Mouse (Mus musculus) limb, embryonic 13.5 days (tissue): Measurements from ENCODE around the gene Rnf214. TPM values are rescaled to one million over a fixed set of nuclear protein-coding genes. Genes with fewer than 3 reads are reported as not detected.

Experiments used
- ATAC-seq: fragments of 200-750 bp; cut with Nextera tagmentation; 2 replicates; pipeline ENCODE4 v1.8.0; 2017; ENCODE audit warnings: low read depth, moderate number of reproducible peaks, moderate TSS enrichment; ENCODE audit not compliant: low FRiP score
- H3K27ac ChIP-seq: fragments of 300-500 bp; sonication (generic); 2 replicates; pipeline ENCODE4 v1.5.1; 2015; ENCODE audit warnings: inconsistent platforms, mild to moderate bottlenecking, moderate library complexity
- H3K27me3 ChIP-seq: fragments of 300-500 bp; sonication (generic); 2 replicates; pipeline ENCODE4 v1.6.1; 2015; ENCODE audit warnings: mild to moderate bottlenecking, inconsistent platforms
- H3K36me3 ChIP-seq: fragments of 300-500 bp; sonication (generic); 2 replicates; pipeline ENCODE4 v1.6.1; 2015; ENCODE audit warnings: inconsistent platforms, mild to moderate bottlenecking, moderate library complexity
- H3K4me1 ChIP-seq: fragments of 300-500 bp; sonication (generic); 2 replicates; pipeline ENCODE4 v1.6.1; 2015; ENCODE audit warnings: inconsistent platforms
- H3K4me2 ChIP-seq: fragments of 300-500 bp; sonication (generic); replicated peaks from 2 replicates; pipeline ENCODE4 v1.6.1; 2015; ENCODE audit warnings: inconsistent platforms, mild to moderate bottlenecking, moderate library complexity
- H3K4me3 ChIP-seq: fragments of 300-500 bp; sonication (generic); 2 replicates; pipeline ENCODE4 v1.5.1; 2015; ENCODE audit warnings: moderate library complexity, mild to moderate bottlenecking, inconsistent platforms
- H3K9ac ChIP-seq: fragments of 300-500 bp; sonication (generic); 2 replicates; pipeline ENCODE4 v1.6.1; 2015; ENCODE audit warnings: mild to moderate bottlenecking, inconsistent platforms
- H3K9me3 ChIP-seq: fragments of 300-500 bp; sonication (generic); 2 replicates; pipeline ENCODE4 v1.6.1; 2016; ENCODE audit warnings: inconsistent platforms
- WGBS: fragments of 180-500 bp; shearing (Covaris S2); methylation state at CpG from one replicate; pipeline ENCODE4 v1.1.7; 2015; 5-methylcytosine and 5-hydroxymethylcytosine counted together
- polyA plus RNA-seq: library from polyadenylated mRNA; unstranded; fragments of >200 nt; fragmentation: Nextera tagmentation; extraction: Ambion mirVana; gene quantifications from 2 replicates; pipeline ENCODE4 v1.2.1, GENCODE M21; 2015

Rnf214 gene
- polyA plus RNA-seq, 1 experiment from 2014 or later, result 70.6 TPM

DNA sequence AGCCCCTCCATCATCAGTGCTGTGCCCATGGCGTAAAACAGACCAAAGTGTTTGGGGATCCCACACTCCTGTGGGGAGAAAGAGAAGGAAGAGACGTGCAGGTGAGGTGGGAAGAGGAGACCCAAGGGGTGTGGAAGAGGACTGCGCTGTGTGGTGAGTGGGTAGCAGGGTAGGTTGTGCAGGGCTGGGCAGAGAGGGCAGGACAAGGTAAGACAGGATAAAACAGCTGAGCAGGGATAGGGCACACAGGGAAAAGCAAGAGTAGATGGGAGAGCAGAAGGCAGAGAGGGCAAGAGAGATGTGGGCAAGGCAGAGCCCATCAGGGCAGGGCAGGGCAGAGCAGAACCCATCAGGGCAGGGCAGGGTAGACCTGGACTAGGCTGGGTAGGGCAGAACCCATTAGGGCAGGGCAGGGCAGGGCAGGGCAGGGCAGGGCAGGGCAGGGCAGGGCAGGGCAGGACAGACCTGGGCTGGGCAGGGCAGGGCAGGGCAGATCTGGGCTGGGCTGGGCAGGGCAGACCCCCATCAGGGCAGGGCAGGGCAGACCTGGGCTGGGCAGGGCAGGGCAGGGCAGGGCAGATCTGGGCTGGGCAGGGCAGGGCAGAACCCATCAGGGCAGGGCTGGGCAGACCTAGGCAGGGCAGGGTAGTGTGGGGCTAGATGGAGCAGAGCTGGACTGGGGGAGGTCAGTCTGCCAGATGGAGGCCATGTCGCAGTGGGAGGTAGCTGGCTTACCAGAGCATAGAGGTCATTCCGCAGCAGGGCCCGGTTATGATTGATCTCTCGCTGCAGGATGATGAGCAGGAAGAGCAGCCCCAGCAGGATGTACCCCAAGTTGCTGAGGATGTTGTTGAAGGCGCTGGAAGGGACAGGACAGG is 37.2 kb upstream of the Rnf214 start:
- Histone ChIP-seq H3K4me1 (no peaks in the 10 kb centered on the region), H3K36me3 (peaks cover 94% of the 10 kb centered on the region), H3K27me3 (no peaks in the 10 kb centered on the region), H3K4me2 (no peak overlapping the region), H3K9me3 (no peaks in the 10 kb centered on the region), H3K27ac (no peak overlapping the region), H3K4me3 (no peak overlapping the region), H3K9ac (no peak overlapping the region)
- no peak for ATAC-seq
- whole genome bisulfite sequencing, result 92% methylated on average over 8 of the region's 8 CpGs

DNA sequence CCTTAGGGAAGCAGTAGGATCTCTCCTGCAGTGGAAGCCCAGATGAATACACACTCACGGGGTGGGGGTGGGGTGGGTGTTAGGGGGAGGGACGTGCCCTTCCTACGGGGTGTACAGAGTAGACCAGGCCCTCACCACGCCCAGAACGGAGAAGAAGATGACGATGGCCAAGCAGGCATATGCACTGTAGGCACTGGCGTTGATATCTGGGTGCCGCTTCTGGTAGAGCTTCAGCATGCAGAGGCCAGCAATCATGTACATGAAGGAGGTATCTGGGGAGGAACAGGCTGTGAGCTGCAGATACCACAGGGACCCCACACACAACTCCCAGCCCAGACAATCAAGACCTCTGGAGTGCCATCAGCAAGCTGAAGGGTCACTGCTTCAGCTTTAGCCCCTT is 36.2 kb upstream of the Rnf214 start:
- Histone ChIP-seq H3K36me3 (peaks cover 94% of the 10 kb centered on the region), H3K4me1 (no peaks in the 10 kb centered on the region), H3K9ac (no peak overlapping the region), H3K27me3 (no peaks in the 10 kb centered on the region), H3K27ac (no peak overlapping the region), H3K4me3 (no peak overlapping the region), H3K4me2 (no peak overlapping the region), H3K9me3 (no peaks in the 10 kb centered on the region)
- WGBS, result 91% methylated on average over 8 of the region's 8 CpGs
- ATAC-seq, result no peak

DNA sequence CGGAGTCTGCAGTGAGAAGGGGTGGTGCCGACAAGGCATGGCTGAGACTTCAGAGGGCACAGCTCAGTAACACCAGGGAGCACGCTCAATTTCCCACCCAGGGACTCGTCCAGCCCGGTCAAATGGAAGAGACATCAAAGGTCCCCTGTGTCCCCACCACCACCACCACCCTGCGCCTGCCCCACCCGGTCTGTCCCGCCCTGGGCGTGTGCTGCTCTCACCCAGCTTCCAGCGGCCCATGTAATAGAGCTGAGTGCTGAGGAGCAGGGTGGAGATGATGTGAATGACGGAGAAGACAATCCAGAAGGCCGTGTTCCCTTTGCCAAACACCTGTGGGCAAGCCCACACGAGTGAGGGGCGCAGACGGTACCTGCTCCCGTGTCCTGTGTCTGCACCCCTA is 35.8 kb upstream of the Rnf214 start:
- no peak overlapping the region for H3K27ac ChIP-seq
- no peak overlapping the region for H3K4me2 ChIP-seq
- no peaks in the 10 kb centered on the region for H3K9me3 ChIP-seq
- H3K27me3 ChIP-seq, result no peaks in the 10 kb centered on the region
- 93% methylated on average over 16 of the region's 16 CpGs for WGBS
- H3K4me3 ChIP-seq, result no peak overlapping the region
- ATAC-seq, result no peak
- H3K9ac ChIP-seq, result no peak overlapping the region
- peaks cover 91% of the 10 kb centered on the region for H3K36me3 ChIP-seq
- H3K4me1 ChIP-seq, result no peaks in the 10 kb centered on the region

DNA sequence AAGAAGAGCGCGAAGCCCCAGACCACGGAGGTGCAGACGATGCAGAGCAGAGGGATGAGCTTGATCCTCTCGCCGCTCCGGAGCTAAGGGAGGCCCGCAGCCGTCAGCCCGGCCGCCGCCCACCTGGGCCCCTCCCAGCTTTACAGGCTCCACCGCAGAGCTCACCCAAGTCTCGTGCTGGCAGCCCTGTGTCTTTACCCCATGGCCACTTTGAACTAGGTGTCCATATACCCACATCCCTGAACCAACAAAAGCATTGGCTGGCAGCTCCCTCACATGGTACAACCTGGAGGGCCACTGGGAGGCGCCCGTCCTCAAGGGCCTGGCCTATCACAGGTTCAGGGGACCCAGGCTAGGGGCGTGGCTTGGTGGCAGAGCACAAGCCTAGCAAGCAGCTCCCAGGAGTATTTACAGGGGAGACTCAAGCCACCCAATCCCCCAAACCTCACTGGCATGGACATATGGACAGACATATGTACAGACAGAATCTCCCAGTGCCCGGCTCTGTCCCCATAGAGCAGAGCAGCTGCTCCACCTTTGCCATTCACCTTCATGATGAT is 34.7 kb upstream of the Rnf214 start:
- Histone ChIP-seq H3K27ac (no peak overlapping the region), H3K4me2 (no peak overlapping the region), H3K36me3 (peaks cover 81% of the 10 kb centered on the region), H3K9ac (no peak overlapping the region), H3K9me3 (no peaks in the 10 kb centered on the region), H3K4me3 (no peak overlapping the region), H3K4me1 (peaks cover 5% of the 10 kb centered on the region), H3K27me3 (no peaks in the 10 kb centered on the region)
- WGBS, result 61% methylated on average over 18 of the region's 18 CpGs
- ATAC-seq, result no peak

DNA sequence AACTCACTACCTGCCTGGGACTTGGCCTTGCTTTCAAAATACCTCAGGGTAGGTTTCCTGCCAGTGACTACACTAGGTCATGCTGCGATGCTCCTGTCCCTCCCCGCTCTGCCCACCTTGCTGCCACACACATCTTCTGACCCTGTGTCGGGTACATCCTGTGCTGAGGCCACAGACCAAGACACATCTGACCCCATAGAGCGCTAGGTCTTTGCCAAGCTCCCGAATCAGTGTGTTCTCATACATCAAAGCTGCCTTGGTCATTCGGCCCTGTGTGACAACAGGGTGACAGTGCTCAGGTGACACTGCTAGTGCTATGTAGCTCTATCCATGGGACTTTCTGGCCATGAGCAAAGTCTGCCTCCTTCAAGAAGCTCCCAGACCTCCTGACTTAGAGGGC is 33.1 kb upstream of the Rnf214 start:
- Histone ChIP-seq H3K36me3 (peaks cover 65% of the 10 kb centered on the region), H3K4me2 (no peak overlapping the region), H3K27ac (no peak overlapping the region), H3K9me3 (no peaks in the 10 kb centered on the region), H3K4me3 (no peak overlapping the region), H3K9ac (no peak overlapping the region), H3K4me1 (peaks cover 18% of the 10 kb centered on the region), H3K27me3 (no peaks in the 10 kb centered on the region)
- ATAC-seq, result no peak
- 96% methylated on average over 6 of the region's 6 CpGs for WGBS

DNA sequence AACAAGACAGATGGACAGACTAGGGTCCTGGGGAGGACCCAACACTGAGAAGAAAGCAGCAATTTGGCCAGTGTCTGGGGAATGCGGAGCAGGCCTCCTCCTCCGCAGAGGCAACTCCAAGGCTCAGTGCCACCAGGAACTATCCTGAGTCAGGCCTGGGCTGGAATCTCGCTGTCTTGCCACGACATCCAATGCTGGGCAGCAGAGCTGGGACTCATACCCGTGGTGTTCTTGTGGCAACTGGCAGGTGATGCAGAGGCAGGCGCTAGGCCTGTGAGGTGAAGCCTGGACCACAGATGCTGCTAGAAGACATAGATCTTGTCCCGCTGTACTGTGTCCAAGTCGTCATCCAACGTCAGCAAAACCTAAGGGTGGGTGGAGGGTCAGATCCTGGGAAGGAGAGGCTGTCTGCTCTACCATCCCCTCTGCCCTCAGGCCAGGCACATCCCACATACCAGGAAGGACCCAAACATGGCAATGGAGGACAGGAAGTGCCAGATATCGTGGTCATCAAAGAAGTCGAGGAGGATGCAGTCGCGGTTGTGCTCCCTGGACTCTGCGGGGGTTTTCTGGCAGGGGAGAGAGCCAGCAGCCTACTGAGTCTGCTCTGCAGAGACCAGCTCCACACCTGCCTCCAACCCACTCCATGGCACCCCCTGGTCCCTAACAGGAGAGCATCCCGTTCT is 32.4 kb upstream of the Rnf214 start:
- Histone ChIP-seq H3K27me3 (0 out of 2 replicates have a peak, but pooled peaks cover 2% of the 10 kb centered on the region), H3K4me2 (no peak overlapping the region), H3K4me3 (no peak overlapping the region), H3K36me3 (peaks cover 58% of the 10 kb centered on the region), H3K27ac (no peak overlapping the region), H3K9me3 (no peaks in the 10 kb centered on the region), H3K4me1 (peaks cover 18% of the 10 kb centered on the region), H3K9ac (no peak overlapping the region; the same call in 1 of the 2 replicates)
- WGBS, result 88% methylated on average over 15 of the region's 15 CpGs
- no peak for ATAC-seq

DNA sequence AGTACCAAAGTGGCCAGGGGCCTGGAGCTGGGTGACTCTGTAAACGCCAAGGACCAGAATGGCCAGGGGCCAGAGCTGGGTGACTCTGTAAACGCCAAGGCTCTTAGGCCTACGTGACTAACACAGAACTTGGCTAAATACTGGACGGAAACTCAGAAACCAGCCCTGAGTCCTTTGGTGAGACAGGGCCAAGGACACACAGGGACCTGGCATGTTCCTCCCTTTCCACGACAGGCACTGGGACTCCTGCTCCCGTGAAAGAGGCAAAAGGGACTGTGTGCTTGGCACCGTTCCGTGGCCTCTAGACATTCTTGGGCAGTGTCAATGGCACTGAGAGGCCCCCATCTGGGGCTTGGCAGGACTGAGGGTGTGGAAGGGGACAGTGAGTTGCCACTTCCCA is 31.4 kb upstream of the Rnf214 start:
- H3K4me2 ChIP-seq, result no peak overlapping the region
- no peak overlapping the region for H3K27ac ChIP-seq
- H3K4me1 ChIP-seq, result peaks cover 19% of the 10 kb centered on the region
- WGBS, result 94% methylated on average over 8 of the region's 8 CpGs
- no peak overlapping the region for H3K4me3 ChIP-seq
- no peaks in the 10 kb centered on the region for H3K9me3 ChIP-seq
- no peak overlapping the region; the same call in 1 of the 2 replicates for H3K9ac ChIP-seq
- no peak for ATAC-seq
- 0 out of 2 replicates have a peak, but pooled peaks cover 2% of the 10 kb centered on the region for H3K27me3 ChIP-seq
- peaks cover 48% of the 10 kb centered on the region for H3K36me3 ChIP-seq

DNA sequence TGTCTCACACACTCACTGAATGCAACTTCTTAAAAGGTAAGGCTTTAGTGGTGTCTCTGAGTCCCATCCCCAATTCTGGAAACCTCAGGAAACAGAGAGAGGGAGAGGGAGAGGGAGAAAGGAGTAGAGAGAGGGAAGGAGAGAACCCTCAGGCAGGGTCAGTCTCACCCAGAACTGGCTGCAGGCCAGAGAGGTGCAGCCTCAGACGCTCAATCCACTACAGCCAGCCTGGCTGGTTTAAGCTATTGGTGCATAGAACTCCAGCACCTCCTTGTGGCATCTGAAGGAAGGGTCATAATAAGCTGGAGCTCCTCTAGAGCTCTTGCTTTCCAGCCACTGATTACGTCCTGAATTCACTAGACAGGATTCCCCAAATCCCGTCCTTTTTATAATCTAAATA is 30.2 kb upstream of the Rnf214 start:
- Histone ChIP-seq H3K36me3 (peaks cover 36% of the 10 kb centered on the region), H3K4me3 (no peak overlapping the region), H3K4me1 (peaks cover 26% of the 10 kb centered on the region), H3K27me3 (0 out of 2 replicates have a peak, but pooled peaks cover 2% of the 10 kb centered on the region), H3K27ac (no peak overlapping the region), H3K4me2 (no peak overlapping the region), H3K9ac (no peak overlapping the region), H3K9me3 (no peaks in the 10 kb centered on the region)
- WGBS, result 24% methylated on average over 3 of the region's 3 CpGs
- ATAC-seq, result peak; percentile 73; the same call in 1 of the 2 replicates

DNA sequence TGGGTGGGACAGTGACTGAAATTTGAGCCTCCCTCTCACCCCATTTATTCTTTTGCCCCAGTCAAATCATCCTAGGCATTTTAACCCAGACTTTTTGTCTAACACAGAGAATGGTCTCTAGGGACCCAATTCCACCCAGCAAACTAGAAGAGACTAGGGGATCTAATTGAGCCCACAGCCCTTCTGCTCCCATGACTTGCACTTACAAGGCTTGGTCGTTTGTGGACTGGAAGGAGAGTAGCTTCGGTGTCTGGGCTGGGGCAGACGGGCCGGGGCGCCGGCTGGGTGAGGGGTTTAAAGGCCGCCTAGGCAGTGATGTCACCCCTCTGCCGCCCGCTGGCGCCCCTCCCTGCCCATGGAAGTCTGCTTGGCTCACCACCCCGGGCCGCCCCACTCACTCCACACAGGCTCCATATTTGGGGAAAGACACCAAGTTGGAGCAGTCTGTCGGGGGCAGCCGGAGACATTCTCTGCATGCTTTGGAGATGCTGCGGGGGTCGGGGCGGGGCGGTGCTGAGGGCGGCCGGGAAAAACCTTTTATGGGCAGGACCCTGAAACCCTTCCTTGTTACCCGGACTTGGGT is 29.0 kb upstream of the Rnf214 start, which contains the start of gene Tagln:
Gene Tagln, minus strand, starts transcription at position 431 of the 583 bp plus-strand sequence.
- peaks cover 34% of the 10 kb centered on the region for H3K36me3 ChIP-seq
- peak within 1 kb of the TSS; percentile 33 for H3K4me3 ChIP-seq
- peak within 1 kb of the TSS; percentile 65 for H3K4me2 ChIP-seq
- ATAC-seq, result peak; percentile 49; the same call in 1 of the 2 replicates
- H3K27ac ChIP-seq, result no peak within 1 kb of the TSS; the same call in 1 of the 2 replicates
- 2% methylated on average over 21 of the region's 21 CpGs for WGBS
- H3K27me3 ChIP-seq, result 0 out of 2 replicates have a peak, but pooled peaks cover 2% of the 10 kb centered on the region
- H3K4me1 ChIP-seq, result peaks cover 26% of the 10 kb centered on the region
- no peaks in the 10 kb centered on the region for H3K9me3 ChIP-seq
- H3K9ac ChIP-seq, result peak within 1 kb of the TSS; percentile 63

DNA sequence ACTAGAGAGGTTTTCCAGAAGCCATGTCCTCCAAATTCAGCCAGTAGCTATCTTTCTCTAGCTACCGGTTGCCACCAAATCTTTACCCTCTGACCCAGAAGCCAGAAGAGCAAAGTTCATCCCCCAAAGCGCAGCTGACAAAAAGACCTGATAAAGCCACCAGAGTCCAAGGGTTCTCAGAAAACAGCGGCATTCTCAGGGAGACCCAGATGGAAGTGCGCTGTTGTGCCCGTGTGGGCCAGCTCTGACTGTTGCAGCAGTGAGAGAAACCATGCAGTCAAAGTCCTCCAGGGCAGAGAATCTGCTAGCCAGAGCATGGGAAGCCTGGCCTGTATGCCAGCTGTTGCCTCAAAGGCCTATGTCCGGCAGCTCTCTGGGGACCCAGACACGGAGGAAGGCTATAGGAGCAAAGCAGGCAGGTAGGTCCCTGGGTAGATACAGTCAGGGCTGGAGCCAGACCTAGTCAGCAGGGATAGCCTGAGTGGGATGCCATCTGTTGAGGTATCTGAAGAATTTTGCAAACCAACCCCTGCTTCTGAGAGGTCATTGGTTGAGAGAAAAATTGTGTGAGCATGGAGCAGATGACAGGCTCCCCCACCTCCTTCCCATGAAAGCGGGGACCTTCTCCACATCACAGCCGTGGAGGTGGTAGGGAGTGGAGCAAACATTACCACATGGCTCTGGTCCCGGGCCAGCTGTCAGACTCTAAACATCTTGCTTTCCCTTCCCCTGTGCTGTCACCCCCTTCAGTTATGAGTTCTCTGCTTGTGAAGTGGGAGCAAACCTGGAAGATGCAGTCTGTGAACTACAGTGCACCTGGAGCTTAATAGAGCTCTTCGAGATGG is 26.1 kb upstream of the Rnf214 start:
- 66% methylated on average over 11 of the region's 11 CpGs for WGBS

DNA sequence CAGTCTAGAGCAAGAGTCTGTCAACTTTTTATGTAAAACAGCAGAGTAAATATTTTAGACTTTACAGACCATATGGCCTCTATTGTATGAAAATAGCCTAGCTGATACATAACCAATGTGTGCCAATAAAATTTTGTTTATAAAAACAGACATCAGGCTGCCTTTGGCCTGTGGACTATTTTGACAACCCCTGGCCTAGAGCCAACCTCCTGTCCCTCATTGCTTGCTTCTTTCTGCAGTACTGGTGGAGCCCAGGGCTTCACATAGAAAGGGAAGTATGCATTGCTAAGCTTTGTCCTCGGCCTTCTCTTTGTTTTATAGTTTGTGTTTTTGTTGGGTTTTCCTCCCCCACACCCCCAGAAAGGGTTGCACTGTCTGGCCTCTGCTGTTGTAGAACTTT is 25.2 kb upstream of the Rnf214 start:
- H3K27ac ChIP-seq, result no peak overlapping the region
- 50% methylated on average over 1 of the region's 1 CpGs for WGBS
- no peak overlapping the region for H3K9ac ChIP-seq

More for the DNA sequence above, 26.1 kb upstream of the Rnf214 start:
- Histone ChIP-seq H3K27me3 (0 out of 2 replicates have a peak, but pooled peaks cover 2% of the 10 kb centered on the region), H3K9ac (no peak overlapping the region; the same call in 1 of the 2 replicates), H3K4me2 (no peak overlapping the region), H3K9me3 (no peaks in the 10 kb centered on the region), H3K4me3 (no peak overlapping the region), H3K36me3 (peaks cover 39% of the 10 kb centered on the region), H3K27ac (no peak overlapping the region), H3K4me1 (peaks cover 26% of the 10 kb centered on the region)
- ATAC-seq, result peak; percentile 42; the same call in 1 of the 2 replicates

More for the DNA sequence above, 25.2 kb upstream of the Rnf214 start:
- Histone ChIP-seq H3K4me3 (no peak overlapping the region), H3K27me3 (0 out of 2 replicates have a peak, but pooled peaks cover 2% of the 10 kb centered on the region), H3K36me3 (peaks cover 47% of the 10 kb centered on the region), H3K4me1 (peaks cover 26% of the 10 kb centered on the region), H3K4me2 (no peak overlapping the region), H3K9me3 (no peaks in the 10 kb centered on the region)
- ATAC-seq, result no peak
